Mouse (Mus musculus): ENCODE results near the gene D930007J09Rik. TPM values are rescaled to one million over a fixed set of nuclear protein-coding genes. Genes with fewer than 3 reads are reported as not detected.

D930007J09Rik gene
- total and polyA plus RNA-seq, 2 experiments from 2014 or later: not detected

GRCm38 (mm10) chr13:32849092-32849491, 46.4 kb upstream of the D930007J09Rik start:
- no peak for DNase-seq (ENCODE audit: low spot score)

GRCm38 (mm10) chr13:32846221-32846620, 43.6 kb upstream of the D930007J09Rik start:
- Histone ChIP-seq H3K9ac (replicated peaks; ENCODE audit: low read length, poor library complexity, severe bottlenecking) (no peak overlapping the region), H3K4me3 (ENCODE audit: low read depth, low read length) (no peak overlapping the region), H3K27ac (ENCODE audit: low read depth, low read length) (no peak overlapping the region), H3K27me3 (ENCODE audit: insufficient read depth, low read length) (peaks cover 4% of the 10 kb centered on the region; the same call in 1 of the 2 replicates), H3K4me2 (ENCODE audit: low read depth, low read length, poor library complexity, severe bottlenecking) (no peak overlapping the region), H3K9me3 (ENCODE audit: low read length) (no peaks in the 10 kb centered on the region), H3K4me1 (ENCODE audit: insufficient read depth, low read length) (no peaks in the 10 kb centered on the region), H3K36me3 (ENCODE audit: insufficient read depth, low read length) (no peaks in the 10 kb centered on the region)
- TF ChIP-seq CTCF (IDR thresholded peaks at IDR 0.05): no peak
- no peak for DNase-seq (ENCODE audit: low spot score)
- no peak for ATAC-seq (ENCODE audit: low FRiP score)

More at GRCm38 (mm10) chr13:32849092-32849491, 46.4 kb upstream of the D930007J09Rik start:
- Histone ChIP-seq H3K27me3 (ENCODE audit: insufficient read depth, low read length) (peaks cover 4% of the 10 kb centered on the region; the same call in 1 of the 2 replicates), H3K4me2 (ENCODE audit: low read depth, low read length, poor library complexity, severe bottlenecking) (no peak overlapping the region), H3K9me3 (ENCODE audit: low read length) (no peaks in the 10 kb centered on the region), H3K27ac (ENCODE audit: low read depth, low read length) (no peak overlapping the region), H3K36me3 (ENCODE audit: insufficient read depth, low read length) (no peaks in the 10 kb centered on the region), H3K4me1 (ENCODE audit: insufficient read depth, low read length) (no peaks in the 10 kb centered on the region), H3K9ac (replicated peaks; ENCODE audit: low read length, poor library complexity, severe bottlenecking) (no peak overlapping the region), H3K4me3 (ENCODE audit: low read depth, low read length) (no peak overlapping the region)
- no peak for TF ChIP-seq CTCF (IDR thresholded peaks at IDR 0.05)
- WGBS: 83% methylated on average over 4 of the region's 4 CpGs
- no peak for ATAC-seq (ENCODE audit: low FRiP score)

GRCm38 (mm10) chr13:32841349-32841748, 38.7 kb upstream of the D930007J09Rik start:
- Histone ChIP-seq H3K27me3 (ENCODE audit: insufficient read depth, low read length) (no peaks in the 10 kb centered on the region), H3K9ac (replicated peaks; ENCODE audit: low read length, poor library complexity, severe bottlenecking) (no peak overlapping the region), H3K36me3 (ENCODE audit: insufficient read depth, low read length) (no peaks in the 10 kb centered on the region), H3K4me3 (ENCODE audit: low read depth, low read length) (no peak overlapping the region), H3K27ac (ENCODE audit: low read depth, low read length) (no peak overlapping the region), H3K4me2 (ENCODE audit: low read depth, low read length, poor library complexity, severe bottlenecking) (no peak overlapping the region), H3K9me3 (ENCODE audit: low read length) (no peaks in the 10 kb centered on the region), H3K4me1 (ENCODE audit: insufficient read depth, low read length) (no peaks in the 10 kb centered on the region)
- WGBS: 93% methylated on average over 3 of the region's 3 CpGs
- DNase-seq (ENCODE audit: low spot score) (no peak), ATAC-seq (ENCODE audit: low FRiP score) (no peak)
- TF ChIP-seq CTCF (IDR thresholded peaks at IDR 0.05): no peak

- DNase-seq (ENCODE audit: low spot score) (no peak), ATAC-seq (ENCODE audit: low FRiP score) (no peak)
- WGBS: 40% methylated on average over 1 of the region's 1 CpGs
- H3K36me3 ChIP-seq (ENCODE audit: insufficient read depth, low read length): no peaks in the 10 kb centered on the region
- no peak overlapping the region for H3K4me3 ChIP-seq (ENCODE audit: low read depth, low read length)
- H3K4me2 ChIP-seq (ENCODE audit: low read depth, low read length, poor library complexity, severe bottlenecking): no peak overlapping the region
- no peaks in the 10 kb centered on the region for H3K9me3 ChIP-seq (ENCODE audit: low read length)
- no peak for TF ChIP-seq CTCF (IDR thresholded peaks at IDR 0.05)
- no peaks in the 10 kb centered on the region for H3K4me1 ChIP-seq (ENCODE audit: insufficient read depth, low read length)
- H3K9ac ChIP-seq (replicated peaks; ENCODE audit: low read length, poor library complexity, severe bottlenecking): no peak overlapping the region
- H3K27ac ChIP-seq (ENCODE audit: low read depth, low read length): no peak overlapping the region
- no peaks in the 10 kb centered on the region for H3K27me3 ChIP-seq (ENCODE audit: insufficient read depth, low read length)
Observed at GRCm38 (mm10) chr13:32839314-32839713, 36.7 kb upstream of the D930007J09Rik start.

- no peak for DNase-seq (ENCODE audit: low spot score)
- H3K36me3 ChIP-seq (ENCODE audit: insufficient read depth, low read length): no peaks in the 10 kb centered on the region
- no peak for TF ChIP-seq CTCF (IDR thresholded peaks at IDR 0.05)
- H3K9me3 ChIP-seq (ENCODE audit: low read length): no peaks in the 10 kb centered on the region
- 94% methylated on average over 5 of the region's 5 CpGs for WGBS
- H3K27me3 ChIP-seq (ENCODE audit: insufficient read depth, low read length): no peaks in the 10 kb centered on the region
- H3K4me2 ChIP-seq (ENCODE audit: low read depth, low read length, poor library complexity, severe bottlenecking): no peak overlapping the region
- no peak overlapping the region for H3K27ac ChIP-seq (ENCODE audit: low read depth, low read length)
- no peaks in the 10 kb centered on the region; the same call in 1 of the 2 replicates for H3K4me1 ChIP-seq (ENCODE audit: insufficient read depth, low read length)
- ATAC-seq (ENCODE audit: low FRiP score): no peak
- no peak overlapping the region for H3K9ac ChIP-seq (replicated peaks; ENCODE audit: low read length, poor library complexity, severe bottlenecking)
- no peak overlapping the region for H3K4me3 ChIP-seq (ENCODE audit: low read depth, low read length)
Observed at GRCm38 (mm10) chr13:32834513-32834912, 31.9 kb upstream of the D930007J09Rik start.

GRCm38 (mm10) chr13:32833237-32833636, 30.6 kb upstream of the D930007J09Rik start:
- H3K9me3 ChIP-seq (ENCODE audit: low read length): no peaks in the 10 kb centered on the region
- 74% methylated on average over 6 of the region's 6 CpGs for WGBS
- no peak overlapping the region for H3K9ac ChIP-seq (replicated peaks; ENCODE audit: low read length, poor library complexity, severe bottlenecking)
- no peaks in the 10 kb centered on the region for H3K36me3 ChIP-seq (ENCODE audit: insufficient read depth, low read length)
- H3K4me1 ChIP-seq (ENCODE audit: insufficient read depth, low read length): no peaks in the 10 kb centered on the region; the same call in 1 of the 2 replicates
- no peak for TF ChIP-seq CTCF (IDR thresholded peaks at IDR 0.05)
- H3K4me3 ChIP-seq (ENCODE audit: low read depth, low read length): no peak overlapping the region
- H3K4me2 ChIP-seq (ENCODE audit: low read depth, low read length, poor library complexity, severe bottlenecking): no peak overlapping the region
- no peaks in the 10 kb centered on the region for H3K27me3 ChIP-seq (ENCODE audit: insufficient read depth, low read length)
- DNase-seq (ENCODE audit: low spot score) (no peak), ATAC-seq (ENCODE audit: low FRiP score) (no peak)
- no peak overlapping the region for H3K27ac ChIP-seq (ENCODE audit: low read depth, low read length)

Data from midbrain, postnatal 0 days (tissue).